Mouse (Mus musculus) myocyte (in vitro differentiated cells): ENCODE data around the gene Dtwd1.

Experiments
- CEBPB ChIP-seq: IDR thresholded peaks from 2 replicates; pipeline ENCODE4 v1.6.1; 2011; ENCODE audit warnings: mild to moderate bottlenecking, moderate library complexity; ENCODE audit not compliant: poor library complexity, insufficient read depth, severe bottlenecking
- MAX ChIP-seq: IDR thresholded peaks from one replicate; pipeline ENCODE4 v1.6.1; 2011; ENCODE audit warnings: low read depth, mild to moderate bottlenecking, control low read depth
- MYOG ChIP-seq, 3 experiments: IDR thresholded peaks; one replicate each; pipeline ENCODE4 v1.6.1; 2011; ENCODE audit warnings: control low read depth in 2 of 3, low read depth in 2 of 3, mild to moderate bottlenecking in 2 of 3; ENCODE audit not compliant: insufficient read length in 2 of 3, control insufficient read depth in 1 of 3, insufficient read depth in 1 of 3
- POLR2A ChIP-seq: IDR thresholded peaks from one replicate; pipeline ENCODE4 v1.6.1; 2011; ENCODE audit warnings: low read depth, mild to moderate bottlenecking, control low read depth, moderate library complexity; ENCODE audit not compliant: insufficient read length

GRCm38 (mm10) chr2:126198971-126199370, 47.0 kb downstream of the Dtwd1 start:
- TF ChIP-seq POLR2A, result no peak
- no peak for TF ChIP-seq MYOG (IDR thresholded peaks at IDR 0.05; ENCODE audit: control insufficient read depth in 1 of 3, insufficient read depth in 1 of 3, insufficient read length in 2 of 3, low read depth in 2 of 3)
- TF ChIP-seq MAX, result no peak
- TF ChIP-seq CEBPB, result no peak
